Mouse (Mus musculus) stomach, embryonic 14.5 days (tissue): ENCODE results near the gene Suds3. TPM values are rescaled to one million over a fixed set of nuclear protein-coding genes. Genes with fewer than 3 reads are reported as not detected.

Experiments
- ATAC-seq: fragments of 200-750 bp; cut with Nextera tagmentation; 2 replicates; pipeline ENCODE4 v1.8.0; 2017; ENCODE audit warnings: low read depth, moderate TSS enrichment; ENCODE audit not compliant: insufficient number of reproducible peaks, insufficient read depth, low FRiP score
- H3K27ac ChIP-seq: fragments of 300-500 bp; sonication (generic); 2 replicates; pipeline ENCODE4 v1.5.1; 2014; ENCODE audit warnings: mild to moderate bottlenecking, low read length, moderate library complexity, mixed read lengths
- H3K27me3 ChIP-seq: fragments of 300-500 bp; sonication (generic); 2 replicates; pipeline ENCODE4 v1.6.1; 2014; ENCODE audit warnings: low read length, control low read depth, mixed read lengths; ENCODE audit not compliant: control insufficient read depth, insufficient read depth
- H3K36me3 ChIP-seq: fragments of 300-500 bp; sonication (generic); 2 replicates; pipeline ENCODE4 v1.6.1; 2014; ENCODE audit warnings: mild to moderate bottlenecking, control low read depth, low read length, moderate library complexity, mixed read lengths; ENCODE audit not compliant: control insufficient read depth, insufficient read depth
- H3K4me1 ChIP-seq: fragments of 300-500 bp; sonication (generic); 2 replicates; pipeline ENCODE4 v1.6.1; 2014; ENCODE audit warnings: low read length, control low read depth, mixed read lengths; ENCODE audit not compliant: control insufficient read depth, insufficient read depth
- H3K4me2 ChIP-seq: fragments of 300-500 bp; sonication (generic); replicated peaks from 2 replicates; pipeline ENCODE4 v1.6.1; 2014; ENCODE audit warnings: low read depth, low read length, control low read depth
- H3K4me3 ChIP-seq: fragments of 300-500 bp; sonication (generic); 2 replicates; pipeline ENCODE4 v1.5.1; 2014; ENCODE audit warnings: low read depth, low read length, control low read depth
- H3K9ac ChIP-seq: fragments of 300-500 bp; sonication (generic); replicated peaks from 2 replicates; pipeline ENCODE4 v1.6.1; 2014; ENCODE audit warnings: low read depth, mild to moderate bottlenecking, control low read depth, low read length, moderate library complexity, mixed read lengths
- H3K9me3 ChIP-seq: fragments of 300-500 bp; sonication (generic); 2 replicates; pipeline ENCODE4 v1.6.1; 2016; ENCODE audit warnings: low read depth, low read length, control low read depth; ENCODE audit not compliant: control insufficient read depth
- WGBS: fragments of 180-500 bp; shearing (Covaris S2); extraction: QIAGEN DNeasy Blood & Tissue Kit; methylation state at CpG from one replicate; pipeline ENCODE4 v1.1.7; 2014; 5-methylcytosine and 5-hydroxymethylcytosine counted together
- polyA plus RNA-seq: library from polyadenylated mRNA; unstranded; fragments of >200 nt; fragmentation: Nextera tagmentation; extraction: Ambion mirVana; gene quantifications from 2 replicates; pipeline ENCODE4 v1.2.1, GENCODE M21; 2014

Suds3 gene
- polyA plus RNA-seq, 1 experiment from 2014 or later, result 41.0 TPM

- Histone ChIP-seq H3K9me3 (no peaks in the 10 kb centered on the region), H3K36me3 (no peaks in the 10 kb centered on the region), H3K27ac (peak within 1 kb of the TSS; percentile 52; the same call in 1 of the 2 replicates), H3K4me3 (peak within 1 kb of the TSS; percentile 72), H3K9ac (peak within 1 kb of the TSS; percentile 61), H3K27me3 (no peaks in the 10 kb centered on the region), H3K4me2 (peak within 1 kb of the TSS; percentile 93), H3K4me1 (peaks cover 14% of the 10 kb centered on the region)
- peak; percentile 90 for ATAC-seq
- WGBS, result under 1% methylated on average over 74 of the region's 74 CpGs
Measured at GRCm38 (mm10) chr5:117119777-117120488, 4.0 kb upstream of the Suds3 start, which contains the start of gene Taok3. Gene Taok3, plus strand, starts transcription at chr5:117120129.

GRCm38 (mm10) chr5:117118850-117119249 lies 2.9 kb upstream of the Suds3 start:
- WGBS, result 64% methylated on average over 8 of the region's 8 CpGs
- ATAC-seq, result no peak
- Histone ChIP-seq H3K27ac (no peak overlapping the region), H3K9me3 (no peaks in the 10 kb centered on the region), H3K36me3 (no peaks in the 10 kb centered on the region), H3K9ac (no peak overlapping the region), H3K4me3 (no peak overlapping the region), H3K4me2 (peak overlapping the region; percentile 67; the same call in 1 of the 2 replicates), H3K27me3 (no peaks in the 10 kb centered on the region), H3K4me1 (peaks cover 19% of the 10 kb centered on the region)

DNA sequence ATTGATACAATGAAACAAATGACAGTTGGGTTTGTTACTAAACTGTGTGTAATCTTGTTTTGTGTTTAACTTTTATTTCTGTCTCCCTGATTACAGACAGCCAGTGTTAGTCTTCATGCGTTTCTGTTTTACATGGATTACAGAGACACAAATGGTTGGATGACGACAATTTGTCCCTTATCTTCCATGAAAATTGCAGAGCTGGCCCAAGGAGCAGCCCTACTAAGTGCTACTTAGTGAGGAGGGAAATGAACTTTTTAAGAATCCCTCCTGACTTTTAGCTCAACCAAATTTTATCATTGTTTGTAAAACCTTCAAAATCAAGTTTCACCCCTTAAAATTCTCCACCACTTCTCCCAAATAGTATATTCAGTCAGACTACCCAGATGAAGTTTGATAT lies 2.3 kb upstream of the Suds3 start:
- H3K4me3 ChIP-seq, result no peak overlapping the region
- no peak overlapping the region for H3K9ac ChIP-seq
- no peaks in the 10 kb centered on the region for H3K27me3 ChIP-seq
- H3K4me2 ChIP-seq, result no peak overlapping the region
- peaks cover 3% of the 10 kb centered on the region; the same call in 1 of the 2 replicates for H3K36me3 ChIP-seq
- WGBS, result 89% methylated on average over 2 of the region's 2 CpGs
- no peaks in the 10 kb centered on the region for H3K9me3 ChIP-seq
- ATAC-seq, result no peak
- H3K4me1 ChIP-seq, result peaks cover 18% of the 10 kb centered on the region
- no peak overlapping the region for H3K27ac ChIP-seq

DNA sequence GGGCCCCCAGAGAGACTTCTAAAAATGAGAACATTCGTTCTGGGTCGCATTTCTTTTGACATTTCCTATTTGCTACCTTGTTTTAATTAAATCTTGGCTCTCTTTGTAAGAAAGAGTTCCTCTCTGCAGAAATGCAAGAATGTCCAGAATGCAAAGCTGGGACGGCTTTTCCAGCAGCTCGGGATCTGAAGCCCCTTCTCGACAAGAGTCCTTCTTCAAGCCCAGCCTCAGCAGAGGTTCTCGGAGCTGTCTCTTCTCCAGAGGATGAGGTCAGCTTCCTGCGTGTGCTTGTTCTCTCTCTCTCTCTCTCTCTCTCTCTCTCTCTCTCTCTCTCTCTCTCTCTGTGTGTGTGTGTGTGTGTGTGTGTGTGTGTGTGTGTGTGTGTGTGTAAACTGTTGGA lies 1.8 kb upstream of the Suds3 start:
- Histone ChIP-seq H3K4me3 (no peak overlapping the region), H3K4me1 (peaks cover 16% of the 10 kb centered on the region), H3K27ac (no peak overlapping the region), H3K36me3 (peaks cover 6% of the 10 kb centered on the region; the same call in 1 of the 2 replicates), H3K4me2 (no peak overlapping the region), H3K27me3 (no peaks in the 10 kb centered on the region), H3K9ac (no peak overlapping the region), H3K9me3 (no peaks in the 10 kb centered on the region)
- WGBS, result 74% methylated on average over 7 of the region's 7 CpGs
- no peak for ATAC-seq

- Histone ChIP-seq H3K4me3 (no peak overlapping the region), H3K9ac (no peak overlapping the region), H3K4me1 (peaks cover 16% of the 10 kb centered on the region), H3K27ac (no peak overlapping the region), H3K27me3 (no peaks in the 10 kb centered on the region), H3K4me2 (no peak overlapping the region), H3K36me3 (peaks cover 10% of the 10 kb centered on the region; the same call in 1 of the 2 replicates), H3K9me3 (no peaks in the 10 kb centered on the region)
- WGBS, result 88% methylated on average over 2 of the region's 2 CpGs
- no peak for ATAC-seq
Measured at GRCm38 (mm10) chr5:117117241-117117640, 1.3 kb upstream of the Suds3 start.

DNA sequence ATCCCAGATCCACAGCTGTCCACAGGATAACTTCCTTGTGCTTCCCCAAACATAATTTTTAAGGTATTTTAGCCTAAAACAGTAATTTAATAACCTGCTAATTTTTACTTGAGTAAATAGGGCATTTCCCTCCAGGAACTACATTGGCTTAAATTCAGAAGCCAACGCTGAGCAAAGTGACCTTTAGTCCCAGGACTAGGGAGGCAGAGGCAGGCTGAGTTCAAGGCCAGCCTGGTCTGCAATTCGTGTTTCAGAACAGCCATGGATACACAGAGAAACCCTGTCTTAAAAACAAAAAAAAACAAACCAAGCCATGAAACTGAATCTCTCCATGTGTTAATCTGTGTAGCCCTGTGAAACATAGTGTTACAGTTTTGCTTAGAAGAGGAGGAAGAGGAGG lies 747 bp upstream of the Suds3 start:
- H3K27me3 ChIP-seq, result no peaks in the 10 kb centered on the region
- peaks cover 13% of the 10 kb centered on the region; the same call in 1 of the 2 replicates for H3K36me3 ChIP-seq
- no peak overlapping the region for H3K4me2 ChIP-seq
- 62% methylated on average over 2 of the region's 2 CpGs for WGBS
- H3K9me3 ChIP-seq, result no peaks in the 10 kb centered on the region
- H3K9ac ChIP-seq, result no peak overlapping the region
- H3K4me1 ChIP-seq, result peaks cover 14% of the 10 kb centered on the region
- ATAC-seq, result no peak
- peak overlapping the region; percentile 82; the same call in 1 of the 2 replicates for H3K27ac ChIP-seq
- no peak overlapping the region for H3K4me3 ChIP-seq

DNA sequence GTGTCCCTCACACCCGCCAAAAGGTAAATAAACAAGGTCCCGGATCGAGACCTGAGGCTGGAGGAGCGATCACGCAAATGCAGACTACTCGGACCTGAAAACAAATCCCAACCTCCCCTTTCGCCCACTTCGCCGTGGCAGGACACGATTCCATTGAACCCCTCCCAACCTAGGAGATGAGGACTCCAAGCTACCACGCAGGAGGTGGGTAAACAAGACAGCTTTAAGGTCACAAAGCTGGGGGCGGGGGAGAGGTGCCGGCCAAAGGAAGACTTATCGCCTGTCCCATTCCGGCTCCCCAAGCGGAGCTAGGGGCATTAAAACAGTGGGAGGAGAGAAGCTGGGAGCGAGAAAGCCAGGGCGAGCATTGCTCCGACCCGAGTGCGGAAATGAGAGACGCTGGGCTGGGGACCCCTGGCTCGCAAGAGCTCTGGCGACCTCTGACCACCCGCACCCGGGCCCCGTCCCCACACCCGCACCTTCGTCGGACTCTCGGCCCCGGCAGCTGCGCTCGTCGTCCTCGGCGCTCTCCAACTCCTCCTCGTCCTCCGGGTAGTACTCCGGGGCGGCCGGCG lies 633 bp downstream of the Suds3 start:
- peak overlapping the region; percentile 86 for H3K4me3 ChIP-seq
- WGBS, result under 1% methylated on average over 43 of the region's 43 CpGs

GRCm38 (mm10) chr5:117114581-117115192 lies 1.2 kb downstream of the Suds3 start:
- Histone ChIP-seq H3K36me3 (peaks cover 24% of the 10 kb centered on the region), H3K9ac (peak overlapping the region; percentile 69), H3K4me2 (peak overlapping the region; percentile 88), H3K9me3 (no peaks in the 10 kb centered on the region), H3K27ac (peak overlapping the region; percentile 82; the same call in 1 of the 2 replicates), H3K4me1 (peaks cover 5% of the 10 kb centered on the region; the same call in 1 of the 2 replicates), H3K27me3 (no peaks in the 10 kb centered on the region), H3K4me3 (peak overlapping the region; percentile 86)
- WGBS, result 4% methylated on average over 16 of the region's 16 CpGs
- ATAC-seq, result no peak

More for the DNA sequence above, 633 bp downstream of the Suds3 start:
- Histone ChIP-seq H3K27me3 (no peaks in the 10 kb centered on the region), H3K36me3 (peaks cover 24% of the 10 kb centered on the region), H3K27ac (peak overlapping the region; percentile 82), H3K4me2 (peak overlapping the region; percentile 88), H3K9ac (peak overlapping the region; percentile 69), H3K4me1 (peaks cover 5% of the 10 kb centered on the region; the same call in 1 of the 2 replicates), H3K9me3 (no peaks in the 10 kb centered on the region)
- ATAC-seq, result no peak
